Mouse (Mus musculus): ENCODE results near the gene Gm47289.

Gm47289 gene

DNA sequence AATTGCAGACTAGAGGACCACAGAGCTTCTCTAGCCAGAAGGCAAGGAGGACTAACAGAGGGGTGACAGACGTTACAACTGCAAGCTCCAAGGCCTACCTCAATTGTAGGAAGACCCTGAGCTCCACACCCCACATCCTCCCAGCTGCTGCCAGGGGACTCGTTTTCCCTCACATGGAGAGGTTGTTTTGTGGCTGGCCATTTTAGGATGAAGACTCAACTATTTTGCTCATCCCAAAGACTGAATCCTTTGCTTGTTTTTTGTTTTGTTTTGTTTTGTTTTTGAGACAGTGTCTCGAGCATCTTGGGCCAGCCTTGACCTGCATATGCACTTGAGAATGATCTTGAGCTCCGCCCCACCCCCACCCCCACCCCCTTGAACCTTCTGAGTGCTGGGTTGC lies at the start of gene Gm47289:
TSS of gene Gm47289 (plus strand) at position 301 of the 400 bp plus-strand sequence.
- DNase-seq = no peak

DNA sequence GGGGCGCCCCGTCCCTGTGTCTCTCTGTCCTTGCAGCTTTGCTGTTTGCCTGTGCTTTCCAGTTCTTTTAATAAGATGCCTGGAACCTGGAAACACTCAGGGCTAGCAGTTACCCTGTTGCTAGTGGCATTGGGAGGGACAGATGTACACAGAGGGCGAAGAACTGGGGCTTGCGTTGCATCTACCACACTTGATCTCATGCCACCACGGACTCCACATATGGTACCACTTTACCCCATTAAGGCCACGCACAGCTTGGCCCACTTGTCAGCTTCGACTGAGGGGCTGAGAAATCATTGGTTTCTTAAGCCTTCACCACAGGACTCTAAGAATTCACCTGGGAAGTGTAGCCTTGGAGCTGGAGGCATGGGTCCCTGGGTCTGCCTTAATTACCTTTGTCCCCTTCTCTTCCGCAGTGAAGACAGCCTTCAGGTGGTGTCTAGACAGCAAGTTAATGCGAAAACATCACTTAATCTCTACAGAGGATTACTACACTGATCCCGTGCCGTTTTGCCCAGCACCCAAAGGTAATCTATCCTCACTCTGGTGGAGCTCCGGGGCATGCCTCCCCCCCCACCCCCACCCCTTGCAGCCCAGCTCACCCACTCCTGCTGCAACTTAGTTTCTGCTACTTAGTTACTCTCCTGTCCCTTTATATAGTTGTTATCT lies 49.1 kb upstream of the Gm47289 start:
- no peak for DNase-seq

DNA sequence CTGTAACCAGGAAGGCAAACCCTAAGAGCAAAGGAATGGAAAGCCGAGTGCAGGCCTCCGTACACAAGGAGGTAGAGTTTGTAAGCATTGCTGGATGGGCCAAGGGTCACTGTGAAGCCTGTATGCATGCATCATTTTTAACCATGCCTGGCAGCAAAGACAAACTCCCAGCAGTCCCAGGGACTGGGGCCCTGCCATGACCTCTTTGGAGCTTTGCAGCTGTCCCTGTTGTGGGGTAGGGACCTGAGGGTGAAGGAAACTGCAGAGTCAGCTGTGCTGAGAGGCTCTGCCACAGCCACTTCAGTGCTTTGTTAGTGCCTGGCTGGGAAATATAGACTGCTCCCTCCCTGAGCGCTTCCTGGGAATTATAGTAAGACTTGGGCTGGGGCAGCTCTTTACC lies 48.3 kb upstream of the Gm47289 start:
- peak in 1 of 2 experiments; percentile 30 for DNase-seq

DNA sequence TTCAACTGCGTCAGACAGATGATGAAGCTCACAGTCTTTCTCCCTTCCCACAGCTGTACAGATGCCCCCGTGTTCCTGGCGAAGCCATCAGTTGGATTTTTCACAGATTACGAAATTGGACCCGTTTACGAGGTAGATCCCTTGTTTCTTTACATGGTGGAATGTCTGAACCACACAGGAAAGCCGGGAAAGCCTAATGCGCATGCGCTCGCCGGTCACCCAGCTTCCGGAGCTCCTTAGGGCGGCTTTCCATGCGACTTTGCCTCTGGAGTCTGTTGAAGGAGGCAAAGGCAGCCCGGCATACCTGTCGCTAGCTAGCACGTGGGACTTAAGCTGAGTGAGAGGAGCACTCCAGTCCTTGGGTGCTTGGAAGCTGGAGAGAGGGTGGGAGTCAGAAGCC lies 44.0 kb upstream of the Gm47289 start:
- no peak for DNase-seq

DNA sequence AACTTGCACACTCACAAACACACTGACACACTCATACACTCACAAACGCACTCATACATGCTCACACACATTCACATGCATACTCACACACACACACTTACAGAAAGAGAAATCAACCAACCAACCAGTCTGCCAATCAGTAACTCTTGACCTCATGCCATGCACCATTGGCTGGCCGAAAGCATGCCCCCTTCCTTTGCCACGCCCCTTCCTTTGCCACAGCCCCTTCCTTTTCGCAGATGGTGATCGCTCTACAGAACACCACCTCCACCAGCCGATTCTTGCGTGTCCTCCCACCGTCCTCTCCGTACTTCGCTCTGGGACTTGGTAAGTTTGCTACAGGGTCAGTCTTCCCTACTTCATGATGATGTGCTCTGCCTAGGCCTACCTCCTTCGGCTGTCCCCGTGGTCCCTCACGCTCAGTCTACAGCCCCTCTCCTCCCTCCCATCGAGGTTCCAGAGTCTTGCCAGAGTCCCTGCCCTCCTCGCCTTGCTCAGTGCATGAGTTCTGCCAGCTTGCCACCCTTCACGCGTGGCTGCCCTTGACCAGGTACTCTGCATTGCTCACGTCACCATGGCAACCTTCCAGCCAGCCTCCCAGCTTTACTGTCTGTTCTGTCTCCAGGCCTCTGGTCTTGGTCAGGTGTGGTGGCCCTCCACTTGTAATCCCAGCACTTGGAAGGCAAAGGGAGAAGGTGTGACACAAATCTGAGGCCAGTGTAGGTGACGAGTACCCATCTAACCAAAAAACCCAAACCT lies 39.4 kb upstream of the Gm47289 start:
- peak; percentile 96 for DNase-seq

DNA sequence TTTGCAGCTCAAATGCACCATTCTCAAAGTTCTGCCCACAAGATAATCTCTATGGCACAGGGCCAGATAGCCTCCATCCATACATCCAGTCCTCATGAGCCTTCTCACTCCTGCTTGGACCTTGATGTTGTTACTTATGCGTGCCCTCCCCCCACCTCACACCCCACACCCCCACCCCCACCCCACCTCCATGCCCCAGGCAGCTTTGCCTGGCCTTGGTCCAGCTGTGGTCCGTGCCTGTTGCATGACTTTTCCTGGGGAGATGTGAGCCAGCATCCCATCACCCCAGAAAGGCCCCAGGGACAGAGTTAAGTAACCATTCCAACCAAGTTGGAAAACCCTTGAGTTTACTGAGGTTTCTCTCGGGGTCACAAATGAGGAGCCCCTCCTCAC lies 38.8 kb upstream of the Gm47289 start:
- peak in 1 of 2 experiments; percentile 53 for DNase-seq

DNA sequence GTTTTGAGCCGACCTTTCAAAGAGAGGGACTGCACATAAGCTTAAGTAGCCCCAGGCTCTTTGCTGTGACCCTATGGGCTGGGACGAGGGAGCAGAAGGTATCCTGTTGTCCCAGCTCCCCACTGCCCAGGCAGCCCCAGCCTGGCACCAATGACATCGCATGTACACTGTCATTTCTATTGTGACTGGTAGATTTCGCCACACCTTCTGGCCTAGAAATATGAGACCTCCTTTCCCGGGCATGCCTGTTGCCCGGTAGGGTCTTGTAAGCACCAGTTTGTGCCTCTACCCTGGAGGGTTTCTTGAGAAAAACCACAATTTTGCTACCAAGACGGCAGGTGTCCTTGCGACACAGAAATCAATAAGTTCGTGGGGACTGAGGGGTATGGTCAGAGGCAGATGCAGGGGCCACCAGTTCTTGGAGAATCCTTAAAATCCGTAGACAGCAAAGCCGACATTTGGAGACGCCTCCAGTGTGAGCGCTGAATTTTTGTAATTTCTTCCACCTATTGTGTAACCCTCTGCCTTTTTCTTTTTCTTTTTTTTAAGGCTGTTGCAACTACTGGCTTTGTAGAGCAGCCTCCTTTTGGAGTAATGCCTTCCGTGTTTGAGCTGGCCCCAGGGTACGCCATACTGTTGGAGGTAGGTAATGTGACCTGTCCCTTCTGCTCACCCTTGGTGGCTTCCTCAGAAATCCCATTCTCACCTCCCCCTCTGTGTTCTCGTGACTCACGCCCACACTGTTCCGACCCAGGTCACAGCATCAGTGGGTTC lies 36.2 kb upstream of the Gm47289 start:
- DNase-seq = no peak

DNA sequence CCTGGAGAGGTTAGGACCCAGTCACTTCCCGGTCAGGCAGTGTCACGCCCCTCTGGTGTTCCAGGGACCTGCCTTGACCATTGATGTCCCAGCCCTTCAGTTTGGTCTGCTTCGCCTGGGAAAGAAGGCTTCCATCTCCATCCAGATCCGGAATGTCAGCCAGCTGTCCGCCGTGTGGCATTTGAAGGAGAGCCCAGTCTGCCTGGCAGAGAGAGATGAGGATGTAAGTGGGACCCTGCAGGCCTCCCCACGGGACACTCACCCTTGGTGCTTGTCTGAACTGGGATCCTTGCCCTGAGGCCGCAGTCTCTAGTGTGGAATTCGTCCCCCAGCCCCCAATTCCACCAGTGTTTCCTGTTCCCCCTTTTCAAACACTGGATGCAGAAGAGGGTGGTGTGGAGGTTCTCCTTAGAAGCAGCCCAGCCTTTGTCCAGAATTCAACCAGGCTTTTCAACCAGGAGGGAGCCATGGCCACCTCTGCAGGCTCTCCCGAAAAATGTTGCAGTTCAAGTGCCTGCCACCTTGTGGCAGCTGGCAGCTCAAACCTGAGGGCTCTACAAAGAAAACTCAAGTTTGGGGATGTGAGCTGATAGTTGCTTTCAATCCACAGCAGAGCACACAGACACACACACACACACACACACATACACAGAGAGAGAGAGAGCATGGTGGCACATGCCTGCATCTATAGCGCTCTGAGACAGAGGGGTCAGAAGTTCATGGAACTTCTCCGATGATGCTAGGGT lies 30.4 kb upstream of the Gm47289 start:
- DNase-seq = no peak

DNA sequence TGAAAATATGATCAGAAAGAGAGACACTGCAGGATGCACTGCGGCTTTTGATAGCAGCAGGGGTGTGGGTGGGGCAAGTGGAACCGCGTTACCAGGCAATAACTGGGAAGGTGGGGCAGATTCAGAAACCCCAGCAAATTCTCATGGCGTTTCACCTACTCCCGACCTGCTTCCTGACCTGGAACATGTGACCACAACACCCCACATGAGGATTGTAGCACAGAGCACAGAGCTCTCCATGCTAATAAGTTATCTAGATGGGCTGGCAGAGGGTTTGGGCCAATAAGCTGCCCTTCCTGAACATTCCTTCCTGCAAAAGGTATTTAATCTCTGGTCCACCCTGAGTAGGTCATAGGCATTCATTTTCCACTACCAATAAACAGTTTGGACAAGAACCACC lies 28.3 kb upstream of the Gm47289 start:
- DNase-seq = no peak

DNA sequence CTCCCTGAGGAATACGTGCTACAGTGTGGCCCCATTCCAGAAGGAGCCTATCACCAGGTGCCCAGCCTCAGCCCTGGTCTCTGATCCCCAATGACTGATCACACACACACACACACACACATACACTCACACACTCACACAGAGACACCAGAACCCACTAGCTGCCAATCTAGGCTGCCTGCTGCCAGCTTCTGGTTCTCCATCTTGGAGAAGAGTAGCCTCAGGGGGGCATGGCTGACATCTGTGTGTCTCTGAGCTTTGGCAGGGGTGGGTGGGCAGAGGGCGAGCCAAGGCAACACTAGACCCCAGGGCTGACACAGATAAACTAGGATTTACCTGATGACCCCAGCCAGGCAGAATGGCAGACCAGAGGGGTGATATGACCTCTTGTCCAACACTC lies 20.1 kb upstream of the Gm47289 start:
- no peak for DNase-seq

DNA sequence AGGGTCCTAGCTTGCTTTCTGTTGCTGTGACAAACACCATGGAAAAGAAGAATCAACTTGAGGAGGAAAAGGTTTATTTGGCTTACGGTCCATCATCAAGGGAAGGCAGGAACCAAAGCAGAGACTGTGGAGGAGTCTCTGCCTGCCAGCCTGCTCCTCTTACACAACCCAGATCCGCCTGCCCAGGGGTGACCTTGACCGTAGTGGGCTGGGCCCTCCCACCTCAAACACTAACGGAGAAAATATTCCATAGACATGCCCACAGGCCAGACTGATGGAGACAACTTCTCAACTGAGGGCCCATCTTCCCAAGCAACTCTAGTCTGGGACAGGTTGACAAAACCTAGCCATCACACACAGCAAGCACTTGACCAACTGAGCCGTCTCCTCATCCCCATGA lies 16.9 kb upstream of the Gm47289 start:
- DNase-seq = no peak

DNA sequence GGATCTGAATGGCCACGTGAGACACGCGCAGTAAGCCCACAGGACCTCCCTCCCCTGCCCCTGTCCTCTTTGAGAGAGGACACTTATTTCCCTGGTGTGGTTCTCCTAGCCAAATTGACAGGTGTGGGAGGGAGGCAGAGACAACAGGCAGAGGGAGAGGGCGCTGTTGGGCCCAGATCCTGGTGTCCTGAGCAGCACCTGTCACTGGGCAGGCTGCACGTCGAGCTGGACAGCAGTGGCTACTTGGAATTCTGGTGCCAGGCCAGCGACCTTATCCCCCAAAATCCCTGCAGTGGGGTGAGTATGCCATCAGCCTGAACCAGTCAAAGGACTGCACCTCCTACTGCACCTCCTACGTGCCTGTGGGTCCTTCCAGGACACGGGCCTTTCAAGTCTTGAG lies 15.6 kb upstream of the Gm47289 start:
- DNase-seq = peak in 1 of 2 experiments; percentile 55

DNA sequence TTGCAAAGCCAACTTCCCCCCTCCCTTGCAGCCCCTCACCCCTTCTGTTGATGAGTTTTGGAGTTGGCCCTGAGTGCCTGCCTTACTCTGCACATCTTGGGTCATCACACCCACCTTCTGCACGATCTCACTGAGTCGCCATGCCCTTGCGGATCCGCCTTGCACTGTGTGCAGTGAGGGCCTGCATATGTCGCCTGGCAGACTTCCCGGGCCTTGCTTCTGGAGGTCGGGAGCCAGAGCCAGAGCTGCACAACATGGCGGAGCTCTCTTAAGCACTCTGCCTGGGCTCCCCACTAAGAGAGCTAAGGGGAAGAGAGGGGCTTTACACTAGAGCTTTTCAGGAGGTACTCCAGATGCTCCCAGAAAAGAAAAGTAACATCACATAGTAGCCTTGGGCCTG lies 14.3 kb upstream of the Gm47289 start:
- no peak for DNase-seq

DNA sequence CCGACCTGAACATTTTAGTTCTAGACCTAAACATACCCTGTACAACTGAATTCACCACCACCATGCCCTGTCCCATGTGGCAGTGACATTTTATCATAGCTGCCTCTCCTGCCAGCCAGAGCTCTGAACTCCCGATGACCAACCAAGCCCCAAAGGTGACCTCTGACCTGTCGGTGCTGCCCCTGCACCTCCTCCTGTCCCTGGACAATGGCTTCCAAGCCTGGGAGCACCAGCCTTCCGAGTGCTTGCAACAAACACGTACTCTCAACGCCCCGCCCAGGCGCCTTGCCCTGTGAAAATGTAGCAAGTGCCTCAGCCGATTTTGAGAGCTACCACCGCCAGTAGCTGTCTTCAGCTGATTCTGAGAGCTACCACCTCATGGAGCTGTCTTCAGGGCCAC lies 13.8 kb upstream of the Gm47289 start:
- peak in 1 of 2 experiments; percentile 29 for DNase-seq

DNA sequence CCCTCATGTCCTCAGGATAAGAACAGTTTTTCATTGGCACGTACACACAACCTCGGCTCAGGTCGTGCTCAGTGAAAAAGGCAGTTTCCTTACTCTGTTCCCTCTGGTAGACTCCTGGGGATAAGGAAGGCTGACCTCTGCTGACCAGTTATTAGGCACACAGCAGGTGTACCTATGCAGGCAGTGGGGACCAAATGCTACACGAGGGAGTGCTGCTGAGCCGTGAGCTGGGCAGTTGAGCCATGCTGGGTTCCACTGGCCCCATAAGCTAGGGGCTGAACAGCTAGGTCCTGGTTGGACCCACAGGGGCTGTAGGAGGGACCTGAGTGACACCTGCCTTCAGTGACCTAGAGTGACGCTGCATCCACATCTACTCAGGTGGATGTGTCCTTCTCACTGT lies 13.3 kb upstream of the Gm47289 start:
- DNase-seq = peak in 1 of 2 experiments; percentile 39

DNA sequence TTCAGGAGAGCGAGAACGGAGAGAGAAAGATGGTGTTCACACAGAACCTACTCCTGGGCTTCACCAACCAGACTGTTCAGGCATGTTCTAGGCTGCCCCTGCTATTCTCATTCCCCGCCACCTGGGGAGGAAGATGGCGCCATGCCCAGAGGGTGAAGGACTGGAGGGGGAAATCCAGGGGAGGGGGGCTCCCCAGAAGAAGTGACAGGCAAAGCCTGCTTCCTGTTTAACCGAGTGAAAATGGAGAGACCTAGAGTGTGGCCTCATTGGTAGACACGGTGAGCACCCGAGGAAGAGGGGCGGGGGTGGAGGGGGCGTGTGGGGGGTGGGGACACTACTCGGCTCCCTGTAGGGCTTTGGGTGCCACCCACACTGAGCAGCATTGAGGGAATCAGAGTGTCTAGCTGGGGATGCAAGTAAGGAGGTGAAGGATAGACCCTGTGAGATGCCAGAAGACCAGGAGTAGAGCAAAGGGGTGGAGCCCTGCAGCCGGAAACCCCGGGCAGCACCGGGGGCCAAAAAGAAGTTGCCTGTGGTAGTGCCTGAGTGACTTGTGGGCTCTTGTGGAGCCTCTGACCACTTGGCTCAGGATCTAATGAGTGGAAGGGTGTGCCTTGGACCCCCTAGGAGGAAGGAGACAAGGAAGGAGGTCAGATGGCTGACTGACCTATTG lies 12.7 kb upstream of the Gm47289 start:
- peak in 1 of 2 experiments; percentile 50 for DNase-seq

DNA sequence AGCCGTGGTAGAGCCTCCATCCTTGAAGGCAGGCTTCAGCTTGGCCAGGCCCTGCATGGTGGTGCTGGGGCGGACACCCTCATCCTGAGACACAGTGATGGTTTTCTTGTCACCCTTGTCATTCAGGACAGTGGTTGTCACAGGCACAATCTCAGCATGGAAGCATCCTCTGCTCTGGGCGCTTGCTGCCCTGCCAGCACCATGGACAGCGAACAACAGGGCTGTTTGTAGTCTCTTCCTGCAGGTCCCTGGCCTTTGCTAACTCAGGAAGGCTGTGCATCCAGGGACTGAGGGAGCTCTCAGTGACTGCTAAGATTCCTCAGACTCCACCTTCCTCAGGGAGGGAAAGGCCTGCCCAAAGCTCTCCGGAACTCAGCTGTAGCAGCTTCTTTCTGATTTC lies 9.4 kb upstream of the Gm47289 start:
- peak; percentile 44 to 77 for DNase-seq

DNA sequence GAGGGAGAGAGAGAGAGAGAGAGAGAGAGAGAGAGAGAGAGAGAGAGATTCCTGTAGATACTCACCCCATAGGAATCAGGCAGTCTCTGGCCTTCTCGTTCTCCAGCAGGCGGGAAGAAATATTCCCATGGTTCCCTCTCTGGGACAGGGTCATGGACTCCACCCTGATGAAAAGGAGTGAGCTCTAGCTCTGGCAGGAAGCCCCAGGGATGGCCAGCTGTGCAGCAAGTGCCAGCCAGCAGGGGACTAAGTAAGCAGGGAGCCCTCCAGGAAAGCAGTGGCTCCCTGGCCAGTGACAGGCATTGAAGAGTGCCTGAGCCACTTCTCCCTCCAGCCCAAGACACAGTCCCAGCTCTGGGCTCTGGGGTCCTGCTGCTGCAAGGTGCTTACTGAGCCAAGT lies 7.2 kb upstream of the Gm47289 start:
- peak; percentile 35 to 49 for DNase-seq

DNA sequence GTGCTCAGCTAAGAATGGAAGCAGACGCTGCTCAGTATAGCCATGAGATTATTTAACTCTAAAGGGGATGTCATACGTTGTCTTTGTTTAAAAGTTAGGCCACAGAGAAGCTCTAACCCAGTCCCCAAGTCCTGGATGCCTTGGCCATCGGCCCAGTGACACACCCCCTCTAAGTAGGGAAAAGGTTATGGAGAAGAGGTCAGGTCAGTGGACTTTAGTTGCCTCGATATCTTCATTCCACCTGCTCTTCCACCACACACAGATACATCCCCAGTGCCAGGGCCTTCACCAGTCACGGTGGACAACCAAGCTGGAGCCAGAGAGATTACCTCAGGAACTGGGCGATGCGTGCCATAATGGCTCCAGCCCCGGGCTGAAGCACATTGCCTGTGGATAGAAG lies 3.5 kb upstream of the Gm47289 start:
- peak; percentile 82 to 85 for DNase-seq

DNA sequence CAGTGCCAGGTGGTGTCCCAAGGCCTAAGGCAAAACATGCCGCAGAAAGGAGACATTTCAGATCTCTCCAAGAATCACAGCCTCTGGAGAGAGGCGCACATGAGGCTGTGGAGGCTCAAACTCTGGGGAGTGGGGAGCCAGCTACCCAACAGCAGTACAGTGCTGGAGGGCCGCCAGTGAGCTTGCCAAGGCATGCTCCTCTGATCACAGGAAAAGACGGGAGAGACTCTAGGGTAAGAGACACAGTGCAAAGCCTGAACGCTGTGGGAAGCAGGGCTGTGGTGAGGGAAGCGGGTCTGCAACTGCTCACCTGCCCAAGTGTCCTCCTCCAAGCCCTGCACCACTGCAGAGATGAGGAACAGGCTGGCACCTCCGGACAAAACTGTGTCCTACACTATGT lies 3.1 kb upstream of the Gm47289 start:
- peak in 1 of 2 experiments; percentile 74 for DNase-seq

DNA sequence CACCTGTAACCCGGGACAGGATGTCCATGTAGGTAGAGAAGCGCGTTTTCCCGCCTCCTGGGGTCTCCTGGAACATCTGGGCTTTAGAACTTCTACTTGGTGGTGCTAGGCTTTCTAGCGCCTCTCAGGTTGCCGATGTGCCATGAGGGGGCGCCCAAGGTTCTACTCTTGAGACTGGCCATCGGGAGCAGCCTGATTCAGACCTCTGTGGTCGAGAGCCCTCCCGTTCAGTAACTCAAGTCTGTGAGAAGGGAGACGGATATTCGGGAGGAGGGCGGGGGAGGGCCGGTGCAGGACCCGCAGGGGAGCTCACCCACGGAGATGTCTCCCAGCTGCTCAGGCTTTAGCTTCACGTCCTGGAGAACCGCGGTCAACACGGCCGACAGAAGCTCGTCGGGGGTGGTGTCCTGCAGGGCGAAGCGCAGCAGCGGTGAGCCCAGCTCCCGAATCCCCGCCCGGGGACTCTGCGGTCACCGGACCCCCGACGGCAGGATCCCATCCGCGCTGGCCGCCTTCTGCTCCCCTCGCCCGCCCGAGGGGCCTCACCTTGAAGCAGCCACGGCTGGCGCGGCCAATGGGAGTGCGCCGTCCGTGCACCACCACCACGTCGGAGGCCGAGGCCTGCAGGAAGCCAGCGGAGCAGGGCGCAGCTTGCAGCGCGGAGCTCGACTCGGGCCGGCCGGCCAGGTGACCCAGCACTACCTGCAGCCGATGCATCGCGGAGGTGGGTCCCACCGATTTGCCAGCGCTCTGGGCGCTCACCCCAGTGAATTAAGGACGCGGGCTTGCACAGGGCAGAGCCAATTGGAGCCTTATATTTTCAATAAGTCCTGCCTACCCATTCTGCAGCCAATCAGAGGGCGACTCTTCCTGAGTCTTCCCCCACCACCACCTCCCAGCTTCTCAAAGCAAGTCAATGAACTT lies 2.4 kb upstream of the Gm47289 start, which contains the start of gene Acaa1b:
TSS of gene Acaa1b (minus strand) at position 816 of the 924 bp plus-strand sequence.
- DNase-seq = peak; percentile 91 to 96

All from kidney, postnatal 36 days (tissue).